Mouse (Mus musculus): ENCODE data around the gene Emx1.

GRCm38 (mm10) chr6:85165440-85165921, 21.8 kb upstream of the Emx1 start:
- TF ChIP-seq CTCF (IDR thresholded peaks at IDR 0.05; ENCODE audit: control insufficient read depth, insufficient read depth, low read length) (no peak), POLR2A (IDR thresholded peaks at IDR 0.05; ENCODE audit: borderline replicate concordance, control insufficient read depth, low read depth, low read length) (no peak)
